Mouse (Mus musculus): Measurements from ENCODE around the gene Krt28.

GRCm38 (mm10) chr11:99396034-99396433 lies 21.3 kb upstream of the Krt28 start:
- TF ChIP-seq CTCF (IDR thresholded peaks at IDR 0.05) (no peak), EP300 (IDR thresholded peaks at IDR 0.05) (no peak)
